Comparison of ENCODE assay signal across 9 mouse cellular contexts in the genomic region with DNA sequence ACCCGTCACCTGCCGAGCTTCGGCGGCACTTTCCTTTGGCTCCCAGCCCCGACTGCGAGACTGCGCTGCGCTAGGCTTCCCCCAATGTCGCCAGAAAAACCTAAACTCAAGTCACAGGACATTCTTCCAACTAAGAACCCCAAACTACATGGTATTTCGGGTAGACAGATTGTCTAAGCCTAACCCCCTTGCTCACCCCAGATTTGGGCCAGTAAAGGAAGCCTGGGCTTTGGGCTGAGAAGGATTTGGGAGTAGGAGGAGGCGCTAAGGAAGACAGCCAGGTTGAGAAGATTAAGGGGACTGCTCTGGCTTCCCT. TPM values are rescaled to one million over a fixed set of nuclear protein-coding genes. Genes with fewer than 3 reads are reported as not detected.
DNase-seq lines count a peak whose midpoint lies in the region; ATAC-seq and TF ChIP-seq lines count a peak whose summit lies in the region.
"Had no signal": no experiment of that assay in that cellular context is flagged by ENCODE, and none has a peak within 500 bp of the region (broad histone marks: within the 10 kb centered on the region; RNA-seq: fewer than 3 reads in every experiment).

No protein-coding gene starts in this region.

- 5% methylated on average over 11 of the region's 11 CpGs for WGBS in heart, embryonic 11.5 days (ENCODE audit: insufficient replicate concordance)
- WGBS in hindbrain, embryonic 13.5 days, result 5% methylated on average over 11 of the region's 11 CpGs
- 9% methylated on average over 11 of the region's 11 CpGs for WGBS in liver, postnatal 0 days (ENCODE audit: insufficient replicate concordance)

- H3K4me2 ChIP-seq in heart, embryonic 11.5 days, result peak overlapping the region; percentile 66
- no peak overlapping the region for H3K4me2 ChIP-seq in hindbrain, embryonic 13.5 days
- H3K4me2 ChIP-seq in liver, postnatal 0 days (ENCODE audit: low read depth, low read length), result peak overlapping the region; percentile 82

- H3K9ac ChIP-seq in heart, embryonic 11.5 days (ENCODE audit: low read depth, low read length), result no peak overlapping the region
- peak overlapping the region; percentile 55; the same call in 1 of the 2 replicates for H3K9ac ChIP-seq in ES-E14 (ENCODE audit: insufficient read depth, low read depth, low read length, poor library complexity, severe bottlenecking)
- no peak overlapping the region for H3K9ac ChIP-seq in hindbrain, embryonic 13.5 days
- H3K9ac ChIP-seq in liver, postnatal 0 days (replicated peaks), result no peak overlapping the region

- ATAC-seq in heart, embryonic 11.5 days (replicated peaks; ENCODE audit: insufficient number of reproducible peaks, low FRiP score, low TSS enrichment), result no peak
- no peak for ATAC-seq in hindbrain, embryonic 13.5 days (ENCODE audit: low FRiP score)
- ATAC-seq in liver, postnatal 0 days, result no peak
- no peak for ATAC-seq in erythroblast, adult 5-6 weeks (replicated peaks; ENCODE audit: low FRiP score, poor library complexity, severe bottlenecking)
- ATAC-seq in CD4-positive, CD25-positive, alpha-beta regulatory T cell, adult 4 months, result no peak

- H3K9me3 ChIP-seq in heart, embryonic 11.5 days (replicated peaks; ENCODE audit: control insufficient read depth, low read length), result no peaks in the 10 kb centered on the region
- no peaks in the 10 kb centered on the region for H3K9me3 ChIP-seq in ES-E14 (ENCODE audit: control insufficient read depth, insufficient read depth, low read depth, low read length)
- H3K9me3 ChIP-seq in hindbrain, embryonic 13.5 days, result no peaks in the 10 kb centered on the region
- no peaks in the 10 kb centered on the region for H3K9me3 ChIP-seq in liver, postnatal 0 days (ENCODE audit: low read length)

- no peaks in the 10 kb centered on the region for H3K36me3 ChIP-seq in heart, embryonic 11.5 days (ENCODE audit: control insufficient read depth, insufficient read depth, low read length)
- H3K36me3 ChIP-seq in ES-E14 (ENCODE audit: control insufficient read depth, insufficient read depth, low read length, poor library complexity, severe bottlenecking), result peaks cover 10% of the 10 kb centered on the region; the same call in 1 of the 2 replicates
- no peaks in the 10 kb centered on the region for H3K36me3 ChIP-seq in hindbrain, embryonic 13.5 days
- 0 out of 2 replicates have a peak, but pooled peaks cover 2% of the 10 kb centered on the region for H3K36me3 ChIP-seq in liver, postnatal 0 days (replicated peaks; ENCODE audit: insufficient read depth, low read length)

- H3K4me1 ChIP-seq in heart, embryonic 11.5 days (ENCODE audit: control insufficient read depth, insufficient read depth, low read length), result peaks cover 13% of the 10 kb centered on the region; the same call in 1 of the 2 replicates
- H3K4me1 ChIP-seq in ES-E14 (ENCODE audit: control insufficient read depth in 2 of 2, insufficient read depth in 2 of 2, low read length in 2 of 2, poor library complexity in 1 of 2), result peaks cover 5 to 17% of the 10 kb centered on the region in 2 experiments
- peaks cover 39% of the 10 kb centered on the region for H3K4me1 ChIP-seq in hindbrain, embryonic 13.5 days (replicated peaks)
- H3K4me1 ChIP-seq in liver, postnatal 0 days (ENCODE audit: insufficient read depth), result peaks cover 17% of the 10 kb centered on the region

- intact Hi-C loops in heart, postnatal 14 days (cut with DNase I), result loop anchor here (10.0 kb wide), 1 partner anchor 376 kb away; the partner anchor contains the start of gene Lactbl1

- H3K4me3 ChIP-seq in heart, embryonic 11.5 days (ENCODE audit: low read depth, low read length), result peak overlapping the region; percentile 46
- H3K4me3 ChIP-seq in ES-E14 (ENCODE audit: insufficient read depth in 1 of 2, low read depth in 1 of 2, low read length in 2 of 2, poor library complexity in 1 of 2, severe bottlenecking in 1 of 2), result peak overlapping the region; percentile 76 to 92
- peak overlapping the region; percentile 38; the same call in 1 of the 2 replicates for H3K4me3 ChIP-seq in hindbrain, embryonic 13.5 days
- peak overlapping the region; percentile 58 for H3K4me3 ChIP-seq in liver, postnatal 0 days (ENCODE audit: low read depth, low read length)

- DNase-seq in heart, postnatal 14 days, result no peak
- DNase-seq in ES-E14 (ENCODE audit: low read depth, low spot score), result no peak
- DNase-seq in liver, postnatal 0 days, result no peak
- DNase-seq in embryo, embryonic 10.5 days (ENCODE audit: low spot score), result no peak
- DNase-seq: cerebellum, postnatal 36 days had no signal

- TF ChIP-seq CTCF in liver, postnatal 0 days (IDR thresholded peaks at IDR 0.05; ENCODE audit: low read depth), result no peak

- in situ Hi-C loops in ES-E14 (cut with MboI; ENCODE audit: low sequenced_read_pairs in 2 of 2, unreplicated experiment in 2 of 2), result no loop called here

- H3K27ac ChIP-seq in heart, embryonic 11.5 days (ENCODE audit: low read depth, low read length), result no peak overlapping the region
- no peak overlapping the region; the same call in 1 of the 2 replicates for H3K27ac ChIP-seq in ES-E14 (ENCODE audit: insufficient read depth, low read depth, low read length, poor library complexity, severe bottlenecking)
- no peak overlapping the region for H3K27ac ChIP-seq in hindbrain, embryonic 13.5 days
- no peak overlapping the region; the same call in 1 of the 2 replicates for H3K27ac ChIP-seq in liver, postnatal 0 days (ENCODE audit: low read depth)

- TF ChIP-seq EP300 in liver, postnatal 0 days (IDR thresholded peaks at IDR 0.05; ENCODE audit: low read depth), result no peak

- H3K27me3 ChIP-seq in heart, embryonic 11.5 days (ENCODE audit: control insufficient read depth, insufficient read depth, low read length), result peaks cover 30% of the 10 kb centered on the region
- peaks cover 87% of the 10 kb centered on the region for H3K27me3 ChIP-seq in hindbrain, embryonic 13.5 days
- H3K27me3 ChIP-seq in liver, postnatal 0 days (ENCODE audit: insufficient read depth, low read length), result peaks cover 42% of the 10 kb centered on the region

TF ChIP-seq in ES-E14, 5 proteins besides CTCF, POLR2A, EP300 and RAD21:
- TF ChIP-seq HCFC1 (IDR thresholded peaks at IDR 0.05; ENCODE audit: borderline replicate concordance, insufficient read depth, low read length) (no peak), MAFK (IDR thresholded peaks at IDR 0.05; ENCODE audit: insufficient read depth, low read depth, low read length) (no peak)

RNA-seq across cellular contexts. Expression of gene Tcea3, which starts 1.8 kb away (rescaled TPM):
- 56.4 and 56.7 TPM in 2 replicates for polyA plus RNA-seq in heart, embryonic 11.5 days (2014; fragmentation: Nextera tagmentation; extraction: Ambion mirVana)
- 10 to 100 TPM; 77.1 to 77.6 TPM for total RNA-seq in heart, postnatal 14 days (2021)
- 75.1 and 104 TPM in 2 replicates for total RNA-seq in ES-E14 (2012; rRNA removed)
- polyA plus RNA-seq in hindbrain, embryonic 13.5 days (2015; fragmentation: Nextera tagmentation; extraction: Ambion mirVana), result 2.2 and 2.4 TPM in 2 replicates
- polyA plus RNA-seq in liver, postnatal 0 days (2015; fragmentation: Nextera tagmentation; extraction: Ambion mirVana), result 37.6 and 41.7 TPM in 2 replicates
- total RNA-seq in erythroblast, adult 5-6 weeks (2015; ENCODE audit: low replicate concordance), result not detected in 2 replicates
- not detected in 2 replicates for total RNA-seq in erythroblast, adult 5-6 weeks (2017; ENCODE audit: low replicate concordance)
- polyA plus RNA-seq in CD4-positive, CD25-positive, alpha-beta regulatory T cell, adult 4 months (2017; shearing (Covaris generic)), result 1 to 10 TPM in 1 of 2 experiments, not detected in 1; 1.2 TPM

RNA-seq across cellular contexts. Expression of gene Zfp46, which starts 35.2 kb away (rescaled TPM):
- polyA plus RNA-seq in heart, embryonic 11.5 days (2014; fragmentation: Nextera tagmentation; extraction: Ambion mirVana), result 18.4 and 20.6 TPM in 2 replicates
- 10 to 100 TPM; 56.1 to 64.2 TPM for total RNA-seq in heart, postnatal 14 days (2021)
- total RNA-seq in ES-E14 (2012; rRNA removed), result 5.8 and 6.1 TPM in 2 replicates
- 41.3 and 44.5 TPM in 2 replicates for polyA plus RNA-seq in hindbrain, embryonic 13.5 days (2015; fragmentation: Nextera tagmentation; extraction: Ambion mirVana)
- polyA plus RNA-seq in liver, postnatal 0 days (2015; fragmentation: Nextera tagmentation; extraction: Ambion mirVana), result 1.6 and 1.9 TPM in 2 replicates
- 2.5 and 2.7 TPM in 2 replicates for total RNA-seq in erythroblast, adult 5-6 weeks (2015; ENCODE audit: low replicate concordance)
- total RNA-seq in erythroblast, adult 5-6 weeks (2017; ENCODE audit: low replicate concordance), result 2.8 and 7.0 TPM in 2 replicates
- 10 to 100 TPM in 1 of 2 experiments, 1 to 10 TPM in 1; 9.7 to 12.3 TPM for polyA plus RNA-seq in CD4-positive, CD25-positive, alpha-beta regulatory T cell, adult 4 months (2017; shearing (Covaris generic))

RNA-seq across cellular contexts. Expression of gene Asap3, which starts 43.1 kb away (rescaled TPM):
- 1.8 and 2.1 TPM in 2 replicates for polyA plus RNA-seq in heart, embryonic 11.5 days (2014; fragmentation: Nextera tagmentation; extraction: Ambion mirVana)
- 10 to 100 TPM; 11.6 to 12.8 TPM for total RNA-seq in heart, postnatal 14 days (2021)
- 4.7 and 8.1 TPM in 2 replicates for total RNA-seq in ES-E14 (2012; rRNA removed)
- 5.8 and 6.3 TPM in 2 replicates for polyA plus RNA-seq in hindbrain, embryonic 13.5 days (2015; fragmentation: Nextera tagmentation; extraction: Ambion mirVana)
- polyA plus RNA-seq in liver, postnatal 0 days (2015; fragmentation: Nextera tagmentation; extraction: Ambion mirVana), result 4.5 and 4.8 TPM in 2 replicates
- 0.19 TPM in 1 of 2 replicates, not detected in the other for total RNA-seq in erythroblast, adult 5-6 weeks (2015; ENCODE audit: low replicate concordance)
- 0.43 TPM in 1 of 2 replicates, not detected in the other for total RNA-seq in erythroblast, adult 5-6 weeks (2017; ENCODE audit: low replicate concordance)
- not detected for polyA plus RNA-seq in CD4-positive, CD25-positive, alpha-beta regulatory T cell, adult 4 months (2017; shearing (Covaris generic))

Comparison
In these comparisons a context has a peak if more than half of its experiments do, and no peak if none do; other contexts are left out.
1. RNA of gene Tcea3, which starts 1.8 kb away (polyA plus RNA-seq): 56.4 to 56.7 TPM in heart, embryonic 11.5 days and 37.6 to 41.7 TPM in liver, postnatal 0 days; 2.2 to 2.4 TPM in hindbrain, embryonic 13.5 days and 1.2 TPM in CD4-positive, CD25-positive, alpha-beta regulatory T cell, adult 4 months; every median in the first group is over 10 times any median in the second.
2. Peak in every context shown above with its lines, with median percentiles within 50 percentile points of each other: H3K4me3 ChIP-seq.